Comparison of ENCODE assay signal across 11 mouse cellular contexts in genomic region chr8:107498390-107498789, GRCm38 (mm10).
DNase-seq lines count a peak whose midpoint lies in the region; ATAC-seq and TF ChIP-seq lines count a peak whose summit lies in the region.
"Had no signal": no experiment of that assay in that cellular context is flagged by ENCODE, and none has a peak within 500 bp of the region (broad histone marks: within the 10 kb centered on the region; RNA-seq: fewer than 3 reads in every experiment).

No protein-coding gene starts in this region.

- DNase-seq in gastrocnemius, adult 18-20 months (ENCODE audit: low spot score), result peak; percentile 19
- DNase-seq in gastrocnemius, adult 8-10 months (ENCODE audit: low spot score in 2 of 2), result no peak
- DNase-seq in liver, embryonic 14.5 days (ENCODE audit: low read depth in 3 of 3, low spot score in 3 of 3), result no peak
- peak; percentile 57 to 68 for DNase-seq in cerebellum, postnatal 25 days
- DNase-seq in thymus, postnatal 25 days, result no peak
- DNase-seq in Muller cell, postnatal 12 days (ENCODE audit: inconsistent ontology term), result no peak
- DNase-seq: thymus, adult 18-20 months had no signal

- H3K27ac ChIP-seq in liver, embryonic 14.5 days, result no peak overlapping the region
- H3K27ac ChIP-seq in liver, embryonic 12.5 days, result no peak overlapping the region
- H3K27ac ChIP-seq in limb, embryonic 15.5 days, result peak overlapping the region; percentile 55
- H3K27ac ChIP-seq: midbrain, embryonic 13.5 days had no signal

- no peak overlapping the region for H3K4me2 ChIP-seq in liver, embryonic 14.5 days (ENCODE audit: low read depth)
- no peak overlapping the region for H3K4me2 ChIP-seq in liver, embryonic 12.5 days
- no peak overlapping the region for H3K4me2 ChIP-seq in limb, embryonic 15.5 days
- H3K4me2 ChIP-seq: midbrain, embryonic 13.5 days had no signal

- H3K4me3 ChIP-seq in liver, embryonic 14.5 days (ENCODE audit: insufficient read depth in 1 of 2, low read depth in 2 of 2, low read length in 2 of 2), result no peak overlapping the region
- no peak overlapping the region for H3K4me3 ChIP-seq in liver, embryonic 12.5 days
- no peak overlapping the region for H3K4me3 ChIP-seq in limb, embryonic 15.5 days
- H3K4me3 ChIP-seq: midbrain, embryonic 13.5 days had no signal

- 80% methylated on average over 1 of the region's 1 CpGs for WGBS in liver, embryonic 14.5 days (ENCODE audit: insufficient replicate concordance)
- 80% methylated on average over 1 of the region's 1 CpGs for WGBS in liver, embryonic 12.5 days (ENCODE audit: insufficient replicate concordance)
- WGBS in limb, embryonic 15.5 days, result 37% methylated on average over 1 of the region's 1 CpGs

- peak; percentile 15; the same call in 1 of the 2 replicates for TF ChIP-seq CTCF in liver, embryonic 14.5 days (IDR thresholded peaks at IDR 0.05; ENCODE audit: low read depth)

- TF ChIP-seq EP300 in liver, embryonic 14.5 days (IDR thresholded peaks at IDR 0.05; ENCODE audit: low read depth), result no peak

- no peak overlapping the region for H3K9ac ChIP-seq in liver, embryonic 14.5 days (replicated peaks)
- H3K9ac ChIP-seq in liver, embryonic 12.5 days, result no peak overlapping the region
- no peak overlapping the region for H3K9ac ChIP-seq in limb, embryonic 15.5 days
- H3K9ac ChIP-seq: midbrain, embryonic 13.5 days had no signal

- peaks cover 4 to 15% of the 10 kb centered on the region in 2 experiments; a peak in 3 of 4 replicates for H3K4me1 ChIP-seq in liver, embryonic 14.5 days (replicated peaks; ENCODE audit: control insufficient read depth in 2 of 2, insufficient read depth in 2 of 2, low read length in 1 of 2)
- peaks cover 19% of the 10 kb centered on the region for H3K4me1 ChIP-seq in liver, embryonic 12.5 days
- peaks cover 43% of the 10 kb centered on the region for H3K4me1 ChIP-seq in limb, embryonic 15.5 days

- H3K9me3 ChIP-seq in liver, embryonic 14.5 days (ENCODE audit: control insufficient read depth, low read length), result no peaks in the 10 kb centered on the region
- no peaks in the 10 kb centered on the region for H3K9me3 ChIP-seq in liver, embryonic 12.5 days (replicated peaks)
- no peaks in the 10 kb centered on the region for H3K9me3 ChIP-seq in limb, embryonic 15.5 days
- H3K9me3 ChIP-seq: midbrain, embryonic 13.5 days had no signal

- H3K27me3 ChIP-seq in liver, embryonic 14.5 days (ENCODE audit: control insufficient read depth, insufficient read depth, low read length), result no peaks in the 10 kb centered on the region
- no peaks in the 10 kb centered on the region for H3K27me3 ChIP-seq in liver, embryonic 12.5 days (replicated peaks)
- no peaks in the 10 kb centered on the region for H3K27me3 ChIP-seq in limb, embryonic 15.5 days
- H3K27me3 ChIP-seq: midbrain, embryonic 13.5 days had no signal

- no peak for ATAC-seq in liver, embryonic 14.5 days (ENCODE audit: insufficient read depth)
- no peak for ATAC-seq in liver, embryonic 12.5 days
- ATAC-seq in limb, embryonic 15.5 days (ENCODE audit: insufficient number of reproducible peaks, low FRiP score, low TSS enrichment, low read depth), result no peak
- ATAC-seq: inflammation-experienced regulatory T-cells, adult 6 months; midbrain, embryonic 13.5 days had no signal

- no peaks in the 10 kb centered on the region for H3K36me3 ChIP-seq in liver, embryonic 14.5 days (replicated peaks; ENCODE audit: control insufficient read depth, insufficient read depth, low read depth)
- H3K36me3 ChIP-seq in liver, embryonic 12.5 days, result no peaks in the 10 kb centered on the region
- H3K36me3 ChIP-seq in limb, embryonic 15.5 days, result no peaks in the 10 kb centered on the region
- H3K36me3 ChIP-seq: midbrain, embryonic 13.5 days had no signal

Comparison
In these comparisons a context has a peak if more than half of its experiments do, and no peak if none do; other contexts are left out.
1. DNase-seq: peak in gastrocnemius, adult 18-20 months (single experiment) and cerebellum, postnatal 25 days (2 of 2); none in gastrocnemius, adult 8-10 months (0 of 2), liver, embryonic 14.5 days (0 of 3), thymus, postnatal 25 days (single experiment) and Muller cell, postnatal 12 days (single experiment).